Mouse (Mus musculus): ENCODE results near the gene Rab36. TPM values are rescaled to one million over a fixed set of nuclear protein-coding genes. Genes with fewer than 3 reads are reported as not detected.

Rab36 gene
- polyA plus RNA-seq, 1 experiment from 2014 or later = 14.4 TPM

- ATAC-seq (ENCODE audit: low FRiP score) = peak; percentile 28; the same call in 1 of the 2 replicates
- 0% methylated on average over 24 of the region's 48 CpGs for WGBS
Observed at GRCm38 (mm10) chr10:75060843-75061235, 24.0 kb downstream of the Rab36 start.

GRCm38 (mm10) chr10:75061341-75062188 is 24.7 kb downstream of the Rab36 start:
- Histone ChIP-seq H3K9ac (peak overlapping the region; percentile 93), H3K27me3 (0 out of 2 replicates have a peak, but pooled peaks cover 3% of the 10 kb centered on the region), H3K4me2 (peak overlapping the region; percentile 98), H3K36me3 (peaks cover 4% of the 10 kb centered on the region; the same call in 1 of the 2 replicates), H3K27ac (peak overlapping the region; percentile 93), H3K4me3 (peak overlapping the region; percentile 88), H3K9me3 (no peaks in the 10 kb centered on the region), H3K4me1 (replicated peaks) (peaks cover 78% of the 10 kb centered on the region)
- no peak for ATAC-seq (ENCODE audit: low FRiP score)
- 1% methylated on average over 68 of the region's 71 CpGs for WGBS

More at GRCm38 (mm10) chr10:75060843-75061235, 24.0 kb downstream of the Rab36 start:
- Histone ChIP-seq H3K9ac (peak overlapping the region; percentile 93), H3K4me2 (peak overlapping the region; percentile 98), H3K27me3 (0 out of 2 replicates have a peak, but pooled peaks cover 3% of the 10 kb centered on the region), H3K36me3 (peaks cover 4% of the 10 kb centered on the region; the same call in 1 of the 2 replicates), H3K4me1 (replicated peaks) (peaks cover 79% of the 10 kb centered on the region), H3K9me3 (no peaks in the 10 kb centered on the region), H3K27ac (peak overlapping the region; percentile 93), H3K4me3 (peak overlapping the region; percentile 88)

- Histone ChIP-seq H3K36me3 (peaks cover 4% of the 10 kb centered on the region; the same call in 1 of the 2 replicates), H3K4me3 (peak overlapping the region; percentile 88), H3K9ac (peak overlapping the region; percentile 93), H3K4me1 (replicated peaks) (peaks cover 76% of the 10 kb centered on the region), H3K27ac (no peak overlapping the region), H3K4me2 (peak overlapping the region; percentile 98), H3K9me3 (no peaks in the 10 kb centered on the region), H3K27me3 (0 out of 2 replicates have a peak, but pooled peaks cover 3% of the 10 kb centered on the region)
- no peak for ATAC-seq (ENCODE audit: low FRiP score)
- 15% methylated on average over 6 of the region's 6 CpGs for WGBS
Observed at GRCm38 (mm10) chr10:75062189-75062561, 25.3 kb downstream of the Rab36 start.

- Histone ChIP-seq H3K27me3 (0 out of 2 replicates have a peak, but pooled peaks cover 1% of the 10 kb centered on the region), H3K36me3 (peaks cover 4% of the 10 kb centered on the region; the same call in 1 of the 2 replicates), H3K4me2 (peak overlapping the region; percentile 98), H3K4me3 (peak overlapping the region; percentile 88), H3K9me3 (no peaks in the 10 kb centered on the region), H3K4me1 (replicated peaks) (peaks cover 81% of the 10 kb centered on the region), H3K27ac (no peak overlapping the region), H3K9ac (peak overlapping the region; percentile 93)
- ATAC-seq (ENCODE audit: low FRiP score) = no peak
- 54% methylated on average over 6 of the region's 6 CpGs for WGBS
Observed at GRCm38 (mm10) chr10:75062621-75063020, 25.8 kb downstream of the Rab36 start.

GRCm38 (mm10) chr10:75063301-75063965 is 26.6 kb downstream of the Rab36 start:
- H3K4me3 ChIP-seq = peak overlapping the region; percentile 88
- peak overlapping the region; percentile 98 for H3K4me2 ChIP-seq
- peaks cover 87% of the 10 kb centered on the region for H3K4me1 ChIP-seq (replicated peaks)
- H3K9ac ChIP-seq = peak overlapping the region; percentile 70
- H3K36me3 ChIP-seq = peaks cover 4% of the 10 kb centered on the region; the same call in 1 of the 2 replicates
- ATAC-seq (ENCODE audit: low FRiP score) = no peak
- 56% methylated on average over 12 of the region's 12 CpGs for WGBS
- no peaks in the 10 kb centered on the region for H3K9me3 ChIP-seq
- 0 out of 2 replicates have a peak overlapping the region, but pooled peaks have one; percentile 3 for H3K27ac ChIP-seq
- no peaks in the 10 kb centered on the region for H3K27me3 ChIP-seq

GRCm38 (mm10) chr10:75065691-75066090 is 28.8 kb downstream of the Rab36 start:
- no peak for ATAC-seq (ENCODE audit: low FRiP score)
- peaks cover 92% of the 10 kb centered on the region for H3K4me1 ChIP-seq (replicated peaks)
- no peak overlapping the region for H3K4me3 ChIP-seq
- 66% methylated on average over 6 of the region's 6 CpGs for WGBS
- H3K9me3 ChIP-seq = no peaks in the 10 kb centered on the region
- peaks cover 4% of the 10 kb centered on the region; the same call in 1 of the 2 replicates for H3K36me3 ChIP-seq
- H3K27ac ChIP-seq = no peak overlapping the region
- peak overlapping the region; percentile 98 for H3K4me2 ChIP-seq
- H3K27me3 ChIP-seq = no peaks in the 10 kb centered on the region
- no peak overlapping the region for H3K9ac ChIP-seq

- no peaks in the 10 kb centered on the region for H3K9me3 ChIP-seq
- no peak overlapping the region for H3K27ac ChIP-seq
- H3K4me3 ChIP-seq = no peak overlapping the region
- H3K36me3 ChIP-seq = peaks cover 4% of the 10 kb centered on the region; the same call in 1 of the 2 replicates
- no peak overlapping the region for H3K9ac ChIP-seq
- H3K4me1 ChIP-seq (replicated peaks) = peaks cover 95% of the 10 kb centered on the region
- ATAC-seq (ENCODE audit: low FRiP score) = no peak
- H3K4me2 ChIP-seq = no peak overlapping the region
- no peaks in the 10 kb centered on the region for H3K27me3 ChIP-seq
Observed at GRCm38 (mm10) chr10:75067446-75067845, 30.6 kb downstream of the Rab36 start.

GRCm38 (mm10) chr10:75068086-75068485 is 31.2 kb downstream of the Rab36 start:
- Histone ChIP-seq H3K9ac (no peak overlapping the region), H3K27me3 (no peaks in the 10 kb centered on the region), H3K9me3 (no peaks in the 10 kb centered on the region), H3K4me1 (replicated peaks) (peaks cover 91% of the 10 kb centered on the region), H3K4me3 (no peak overlapping the region), H3K4me2 (no peak overlapping the region), H3K36me3 (peaks cover 4% of the 10 kb centered on the region; the same call in 1 of the 2 replicates), H3K27ac (no peak overlapping the region)
- ATAC-seq (ENCODE audit: low FRiP score) = no peak
- 62% methylated on average over 2 of the region's 2 CpGs for WGBS

GRCm38 (mm10) chr10:75068624-75069328 is 31.9 kb downstream of the Rab36 start:
- WGBS = 67% methylated on average over 12 of the region's 12 CpGs
- Histone ChIP-seq H3K9ac (no peak overlapping the region), H3K4me3 (no peak overlapping the region), H3K27me3 (no peaks in the 10 kb centered on the region), H3K4me1 (replicated peaks) (peaks cover 88% of the 10 kb centered on the region), H3K36me3 (peaks cover 4% of the 10 kb centered on the region; the same call in 1 of the 2 replicates), H3K9me3 (no peaks in the 10 kb centered on the region), H3K27ac (no peak overlapping the region), H3K4me2 (no peak overlapping the region)
- ATAC-seq (ENCODE audit: low FRiP score) = no peak

GRCm38 (mm10) chr10:75070281-75070976 is 33.6 kb downstream of the Rab36 start:
- Histone ChIP-seq H3K9ac (no peak overlapping the region), H3K36me3 (no peaks in the 10 kb centered on the region), H3K27ac (no peak overlapping the region), H3K4me1 (replicated peaks) (peaks cover 79% of the 10 kb centered on the region), H3K9me3 (no peaks in the 10 kb centered on the region), H3K27me3 (no peaks in the 10 kb centered on the region), H3K4me2 (no peak overlapping the region), H3K4me3 (no peak overlapping the region)
- no peak for ATAC-seq (ENCODE audit: low FRiP score)
- WGBS = 67% methylated on average over 11 of the region's 11 CpGs

GRCm38 (mm10) chr10:75075665-75076064 is 38.8 kb downstream of the Rab36 start:
- WGBS = 78% methylated on average over 5 of the region's 5 CpGs
- no peak overlapping the region for H3K27ac ChIP-seq
- H3K9ac ChIP-seq = no peak overlapping the region
- peaks cover 64% of the 10 kb centered on the region for H3K4me1 ChIP-seq (replicated peaks)
- H3K27me3 ChIP-seq = no peaks in the 10 kb centered on the region
- no peak overlapping the region for H3K4me3 ChIP-seq
- no peak for ATAC-seq (ENCODE audit: low FRiP score)
- H3K9me3 ChIP-seq = no peaks in the 10 kb centered on the region
- no peak overlapping the region for H3K4me2 ChIP-seq
- H3K36me3 ChIP-seq = no peaks in the 10 kb centered on the region
